Mouse (Mus musculus) limb, embryonic 14.5 days (tissue): ENCODE data around the gene Wdr4. TPM values are rescaled to one million over a fixed set of nuclear protein-coding genes. Genes with fewer than 3 reads are reported as not detected.

Experiments used
- ATAC-seq: fragments of 200-750 bp; cut with Nextera tagmentation; 2 replicates; pipeline ENCODE4 v1.8.0; 2017; ENCODE audit warnings: low read depth, moderate number of reproducible peaks, moderate TSS enrichment; ENCODE audit not compliant: low FRiP score
- DNase-seq: peaks from one replicate; pipeline ENCODE4 v3.0.0-alpha.2; 2015; ENCODE audit warnings: low spot score
- H3K27ac ChIP-seq: fragments of 300-500 bp; sonication (generic); replicated peaks from 2 replicates; pipeline ENCODE4 v1.5.1; 2014; ENCODE audit warnings: low read depth, mild to moderate bottlenecking, low read length, moderate library complexity, mixed read lengths
- H3K27me3 ChIP-seq: fragments of 300-500 bp; sonication (generic); 2 replicates; pipeline ENCODE4 v1.6.1; 2014; ENCODE audit warnings: low read length, mixed read lengths; ENCODE audit not compliant: control insufficient read depth, insufficient read depth
- H3K36me3 ChIP-seq: fragments of 300-500 bp; sonication (generic); 2 replicates; pipeline ENCODE4 v1.6.1; 2014; ENCODE audit warnings: mild to moderate bottlenecking, low read length, moderate library complexity, mixed read lengths; ENCODE audit not compliant: control insufficient read depth, insufficient read depth
- H3K4me1 ChIP-seq: fragments of 300-500 bp; sonication (generic); 2 replicates; pipeline ENCODE4 v1.6.1; 2014; ENCODE audit warnings: antibody characterized with exemption, low read length, mixed read lengths; ENCODE audit not compliant: control insufficient read depth, insufficient read depth
- H3K4me2 ChIP-seq: fragments of 300-500 bp; sonication (generic); replicated peaks from 2 replicates; pipeline ENCODE4 v1.6.1; 2014; ENCODE audit warnings: low read depth, mild to moderate bottlenecking, low read length, moderate library complexity; ENCODE audit not compliant: severe bottlenecking
- H3K4me3 ChIP-seq: fragments of 300-500 bp; sonication (generic); replicated peaks from 2 replicates; pipeline ENCODE4 v1.5.1; 2014; ENCODE audit warnings: low read length
- H3K9ac ChIP-seq: fragments of 300-500 bp; sonication (generic); 2 replicates; pipeline ENCODE4 v1.6.1; 2014; ENCODE audit warnings: mild to moderate bottlenecking, low read depth, low read length, moderate library complexity; ENCODE audit not compliant: severe bottlenecking
- H3K9me3 ChIP-seq: fragments of 300-500 bp; sonication (generic); 2 replicates; pipeline ENCODE4 v1.6.1; 2016; ENCODE audit warnings: low read length; ENCODE audit not compliant: control insufficient read depth
- POLR2A ChIP-seq: fragments of 200-500 bp; IDR thresholded peaks from 2 replicates; pipeline ENCODE4 v1.8.0; 2012; ENCODE audit warnings: inconsistent platforms, mild to moderate bottlenecking, moderate library complexity, borderline replicate concordance; ENCODE audit not compliant: insufficient read depth, insufficient read length; ENCODE audit errors: extremely low read depth
- WGBS: fragments of 180-500 bp; shearing (Covaris S2); extraction: QIAGEN DNeasy Blood & Tissue Kit; methylation state at CpG from one replicate; pipeline ENCODE4 v1.1.7; 2014; 5-methylcytosine and 5-hydroxymethylcytosine counted together
- polyA plus RNA-seq, 2 experiments: library from polyadenylated mRNA; depleted of rRNA in 1 of 2; stranded (reverse) in 1 of 2; unstranded in 1 of 2; fragments of >200 nt; fragmentation: Nextera tagmentation in 1 of 2; extraction: Ambion mirVana in 1 of 2; gene quantifications; 2 replicates each; pipeline versions ENCODE4 v1.2.1 to v1.2.3; 2012 to 2014

The Wdr4 gene
- polyA plus RNA-seq, 2 experiments, result 29.6 to 45.0 TPM

DNA sequence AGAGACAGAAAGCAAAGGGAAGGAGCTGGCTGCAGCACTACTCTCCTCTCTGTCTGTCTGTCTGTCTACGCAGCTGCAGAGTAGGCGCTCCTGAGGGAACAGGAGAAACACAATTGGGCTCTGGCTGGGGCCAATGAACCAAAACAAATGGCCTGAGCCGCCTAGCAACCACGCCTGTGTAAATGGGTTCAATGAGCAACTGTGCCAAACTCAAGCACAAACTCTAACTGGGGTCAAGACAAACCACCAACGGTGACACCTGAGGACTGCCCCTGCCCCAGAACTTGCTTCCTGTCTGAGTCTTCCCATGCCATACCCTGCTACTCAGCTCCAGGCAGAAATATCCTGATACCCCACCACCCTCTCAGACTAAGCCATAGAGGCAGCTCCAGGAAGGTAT, 14.8 kb downstream of the Wdr4 start:
- no peak for ATAC-seq
- Histone ChIP-seq H3K27me3 (no peaks in the 10 kb centered on the region), H3K4me3 (no peak overlapping the region), H3K27ac (no peak overlapping the region), H3K4me1 (no peaks in the 10 kb centered on the region), H3K9me3 (no peaks in the 10 kb centered on the region), H3K36me3 (peaks cover 89% of the 10 kb centered on the region), H3K9ac (no peak overlapping the region), H3K4me2 (no peak overlapping the region)
- no peak for DNase-seq
- TF ChIP-seq POLR2A, result no peak
- WGBS, result 90% methylated on average over 5 of the region's 5 CpGs

- peaks cover 92% of the 10 kb centered on the region for H3K36me3 ChIP-seq
- no peak overlapping the region for H3K4me3 ChIP-seq
These were observed 15.8 kb downstream of the Wdr4 start for GRCm38 (mm10) chr17:31503936-31504335.

GRCm38 (mm10) chr17:31503337-31503736, 16.4 kb downstream of the Wdr4 start:
- 94% methylated on average over 12 of the region's 12 CpGs for WGBS
- Histone ChIP-seq H3K9ac (no peak overlapping the region), H3K4me2 (no peak overlapping the region), H3K36me3 (peaks cover 93% of the 10 kb centered on the region), H3K9me3 (no peaks in the 10 kb centered on the region), H3K4me3 (no peak overlapping the region), H3K27me3 (no peaks in the 10 kb centered on the region), H3K27ac (no peak overlapping the region), H3K4me1 (no peaks in the 10 kb centered on the region)
- ATAC-seq (no peak), DNase-seq (no peak)
- TF ChIP-seq POLR2A, result no peak

More at GRCm38 (mm10) chr17:31503936-31504335, 15.8 kb downstream of the Wdr4 start:
- Histone ChIP-seq H3K9ac (no peak overlapping the region), H3K27me3 (no peaks in the 10 kb centered on the region), H3K9me3 (no peaks in the 10 kb centered on the region), H3K27ac (no peak overlapping the region), H3K4me2 (no peak overlapping the region), H3K4me1 (no peaks in the 10 kb centered on the region)
- no peak for DNase-seq
- WGBS, result 93% methylated on average over 2 of the region's 2 CpGs
- ATAC-seq, result no peak
- TF ChIP-seq POLR2A, result no peak

- WGBS, result 92% methylated on average over 12 of the region's 12 CpGs
- Histone ChIP-seq H3K4me2 (no peak overlapping the region), H3K4me1 (no peaks in the 10 kb centered on the region), H3K27me3 (no peaks in the 10 kb centered on the region), H3K9ac (no peak overlapping the region), H3K36me3 (peaks cover 94% of the 10 kb centered on the region), H3K9me3 (no peaks in the 10 kb centered on the region), H3K4me3 (no peak overlapping the region), H3K27ac (no peak overlapping the region)
- DNase-seq (no peak), ATAC-seq (no peak)
- TF ChIP-seq POLR2A, result no peak
These were observed 17.4 kb downstream of the Wdr4 start for GRCm38 (mm10) chr17:31502261-31502927.

DNA sequence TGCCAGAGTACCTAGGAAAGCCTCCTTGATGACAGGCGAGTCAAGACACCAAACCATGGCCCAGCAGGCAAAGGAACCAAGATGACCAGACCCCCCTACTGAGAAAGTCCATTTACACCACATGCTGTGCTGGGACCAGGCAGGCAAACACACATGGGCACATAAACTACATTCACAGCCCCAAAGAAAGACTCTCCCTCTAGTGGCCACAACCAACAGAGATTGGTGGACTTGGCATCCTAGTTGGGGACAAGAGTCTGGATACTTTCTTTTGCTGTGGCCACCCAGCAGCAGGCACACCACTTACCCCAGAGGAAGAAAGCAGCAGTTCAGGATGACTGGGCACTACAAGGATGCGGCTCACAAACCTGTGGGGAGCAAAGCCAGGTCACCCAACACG, 18.9 kb downstream of the Wdr4 start:
- Histone ChIP-seq H3K27me3 (no peaks in the 10 kb centered on the region), H3K4me1 (no peaks in the 10 kb centered on the region), H3K9ac (no peak overlapping the region), H3K27ac (no peak overlapping the region), H3K9me3 (no peaks in the 10 kb centered on the region), H3K36me3 (peaks cover 93% of the 10 kb centered on the region), H3K4me2 (no peak overlapping the region), H3K4me3 (no peak overlapping the region)
- DNase-seq (no peak), ATAC-seq (no peak)
- TF ChIP-seq POLR2A, result no peak
- WGBS, result 86% methylated on average over 3 of the region's 3 CpGs
